Mouse (Mus musculus): ENCODE data around the gene Krtap4-2.

GRCm38 (mm10) chr11:99630890-99631289, 4.0 kb downstream of the Krtap4-2 start:
- TF ChIP-seq CTCF (IDR thresholded peaks at IDR 0.05; ENCODE audit: low read depth, low read length), result no peak
- TF ChIP-seq POLR2A (IDR thresholded peaks at IDR 0.05; ENCODE audit: borderline replicate concordance, low read depth, low read length), result no peak

Data from bone marrow macrophage, adult 2 months (primary cell).